ENCODE assay signal across 20 mouse cellular contexts in the genomic region with DNA sequence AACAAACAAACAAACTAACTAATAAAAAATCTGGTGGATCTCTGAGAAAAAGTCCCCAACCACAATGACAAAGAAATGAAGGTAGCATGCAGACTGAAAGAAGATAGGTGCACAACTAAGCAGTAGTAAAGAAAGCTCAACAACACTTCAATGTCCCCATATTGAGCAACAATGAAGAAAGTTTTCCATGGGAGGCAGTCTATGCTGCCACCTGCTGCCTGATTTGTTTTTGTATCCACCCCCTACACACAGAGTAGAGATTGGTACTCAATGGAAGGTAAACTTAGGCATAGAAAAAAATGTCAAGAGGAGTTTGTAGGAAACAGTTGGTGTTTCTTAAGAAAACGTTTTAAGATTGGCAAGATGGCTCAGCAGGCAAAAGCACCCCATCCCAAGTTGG. TPM values are rescaled to one million over a fixed set of nuclear protein-coding genes. Genes with fewer than 3 reads are reported as not detected.
DNase-seq lines count a peak whose midpoint lies in the region; ATAC-seq and TF ChIP-seq lines count a peak whose summit lies in the region.
"Had no signal": no experiment of that assay in that cellular context is flagged by ENCODE, and none has a peak within 500 bp of the region (broad histone marks: within the 10 kb centered on the region; RNA-seq: fewer than 3 reads in every experiment).

No protein-coding gene starts in this region.

- peak; percentile 44 for TF ChIP-seq CTCF in heart, adult 2 months (IDR thresholded peaks at IDR 0.05)
- TF ChIP-seq CTCF in liver, postnatal 0 days (IDR thresholded peaks at IDR 0.05; ENCODE audit: low read depth) = peak; percentile 29; the same call in 1 of the 2 replicates
- TF ChIP-seq CTCF in CH12.LX (conservative IDR thresholded peaks at IDR 0.05 in 1 of 2, IDR thresholded peaks at IDR 0.05 in 1 of 2; ENCODE audit: low read depth in 2 of 2, low read length in 2 of 2) = peak in 1 of 2 experiments; percentile 44; a peak in 2 of 4 replicates

- in situ Hi-C loops in CH12.LX (cut with MboI; ENCODE audit: low pct_ligation_motif_present, low pct_unique_long_range_greater_than_20kb, low sequenced_read_pairs) = no loop called here

- TF ChIP-seq POLR2A in heart, adult 2 months (IDR thresholded peaks at IDR 0.05; ENCODE audit: insufficient read depth, low read depth, low read length) = no peak
- no peak for TF ChIP-seq POLR2A in CH12.LX (IDR thresholded peaks at IDR 0.05; ENCODE audit: low read depth, low read length)

- no peaks in the 10 kb centered on the region for H3K79me2 ChIP-seq in heart, adult 2 months (replicated peaks; ENCODE audit: control insufficient read depth, insufficient read depth, low read length)
- H3K79me2 ChIP-seq in CH12.LX (replicated peaks; ENCODE audit: control insufficient read depth, extremely low read depth, insufficient read depth, poor library complexity, severe bottlenecking) = no peaks in the 10 kb centered on the region

- intact Hi-C loops in heart, adult 2 months (cut with DNase I) = no loop called here

- ATAC-seq in liver, postnatal 0 days = no peak
- ATAC-seq in liver, embryonic 11.5 days (replicated peaks; ENCODE audit: low FRiP score) = no peak
- ATAC-seq in megakaryocyte progenitor cell, adult 5-6 weeks (replicated peaks; ENCODE audit: poor library complexity) = peak; percentile 55
- ATAC-seq: forebrain, embryonic 13.5 days had no signal

- H3K27me3 ChIP-seq in heart, adult 2 months (ENCODE audit: control insufficient read depth, insufficient read depth, low read length) = no peaks in the 10 kb centered on the region
- H3K27me3 ChIP-seq in liver, postnatal 0 days (ENCODE audit: insufficient read depth, low read length) = no peaks in the 10 kb centered on the region
- H3K27me3 ChIP-seq in liver, embryonic 11.5 days (replicated peaks; ENCODE audit: control insufficient read depth, insufficient read depth, low read length) = no peaks in the 10 kb centered on the region
- H3K27me3 ChIP-seq in CH12.LX (replicated peaks) = no peaks in the 10 kb centered on the region
- H3K27me3 ChIP-seq: embryonic facial prominence, embryonic 13.5 days; forebrain, embryonic 13.5 days had no signal

- TF ChIP-seq EP300 in heart, adult 2 months (IDR thresholded peaks at IDR 0.05; ENCODE audit: insufficient read depth, low read depth, low read length) = no peak
- no peak for TF ChIP-seq EP300 in liver, postnatal 0 days (IDR thresholded peaks at IDR 0.05; ENCODE audit: low read depth)
- TF ChIP-seq EP300 in CH12.LX (IDR thresholded peaks at IDR 0.05; ENCODE audit: low read length) = no peak

- H3K27ac ChIP-seq in heart, adult 2 months = no peak overlapping the region
- H3K27ac ChIP-seq in liver, postnatal 0 days (ENCODE audit: low read depth) = no peak overlapping the region
- no peak overlapping the region for H3K27ac ChIP-seq in liver, embryonic 11.5 days (ENCODE audit: low read depth, low read length)
- H3K27ac ChIP-seq in CH12.LX (ENCODE audit: insufficient read depth, low read depth) = no peak overlapping the region
- H3K27ac ChIP-seq: embryonic facial prominence, embryonic 13.5 days; forebrain, embryonic 13.5 days; heart, embryonic 10.5 days; midbrain, embryonic 10.5 days had no signal

- no peaks in the 10 kb centered on the region for H3K4me1 ChIP-seq in heart, adult 2 months (ENCODE audit: control insufficient read depth, insufficient read depth, low read length)
- H3K4me1 ChIP-seq in liver, postnatal 0 days (ENCODE audit: insufficient read depth) = no peaks in the 10 kb centered on the region
- no peaks in the 10 kb centered on the region for H3K4me1 ChIP-seq in liver, embryonic 11.5 days (replicated peaks; ENCODE audit: control insufficient read depth, insufficient read depth, low read length)
- H3K4me1 ChIP-seq in CH12.LX (ENCODE audit: control insufficient read depth in 1 of 2, insufficient read depth in 2 of 2) = no peaks in the 10 kb centered on the region
- H3K4me1 ChIP-seq: embryonic facial prominence, embryonic 13.5 days; forebrain, embryonic 13.5 days; heart, embryonic 10.5 days; midbrain, embryonic 10.5 days had no signal

- peak; percentile 34 for TF ChIP-seq RAD21 in CH12.LX (IDR thresholded peaks at IDR 0.05; ENCODE audit: low read depth, low read length)

- no peaks in the 10 kb centered on the region for H3K36me3 ChIP-seq in heart, adult 2 months (ENCODE audit: control insufficient read depth, insufficient read depth, low read length)
- no peaks in the 10 kb centered on the region for H3K36me3 ChIP-seq in liver, postnatal 0 days (replicated peaks; ENCODE audit: insufficient read depth, low read length)
- no peaks in the 10 kb centered on the region for H3K36me3 ChIP-seq in liver, embryonic 11.5 days (ENCODE audit: control insufficient read depth, insufficient read depth, low read length)
- H3K36me3 ChIP-seq in CH12.LX (replicated peaks in 1 of 2; ENCODE audit: control insufficient read depth in 1 of 2, insufficient read depth in 1 of 2, low read length in 1 of 2) = no peaks in the 10 kb centered on the region
- H3K36me3 ChIP-seq: embryonic facial prominence, embryonic 13.5 days; heart, embryonic 10.5 days; midbrain, embryonic 10.5 days had no signal

- dilution Hi-C loops in CH12.LX (cut with MboI; ENCODE audit: extremely low pct_ligation_motif_present, extremely low pct_unique_long_range_greater_than_20kb, low sequenced_read_pairs) = no loop called here

- H3K9ac ChIP-seq in heart, adult 2 months (ENCODE audit: low read depth, low read length) = no peak overlapping the region
- H3K9ac ChIP-seq in liver, postnatal 0 days (replicated peaks) = no peak overlapping the region
- H3K9ac ChIP-seq in liver, embryonic 11.5 days (ENCODE audit: low read depth, low read length) = no peak overlapping the region
- no peak overlapping the region for H3K9ac ChIP-seq in CH12.LX (ENCODE audit: insufficient read depth, low read depth)
- H3K9ac ChIP-seq: embryonic facial prominence, embryonic 13.5 days; forebrain, embryonic 13.5 days had no signal

- no peaks in the 10 kb centered on the region for H3K9me3 ChIP-seq in liver, postnatal 0 days (ENCODE audit: low read length)
- no peaks in the 10 kb centered on the region for H3K9me3 ChIP-seq in liver, embryonic 11.5 days (ENCODE audit: control insufficient read depth, low read length)
- no peaks in the 10 kb centered on the region for H3K9me3 ChIP-seq in CH12.LX (replicated peaks; ENCODE audit: low read length)
- H3K9me3 ChIP-seq: embryonic facial prominence, embryonic 13.5 days; forebrain, embryonic 13.5 days; heart, embryonic 10.5 days; midbrain, embryonic 10.5 days had no signal

- WGBS in heart, adult 2 months = 13% methylated on average over 1 of the region's 1 CpGs
- WGBS in liver, postnatal 0 days (ENCODE audit: insufficient replicate concordance) = 28% methylated on average over 1 of the region's 1 CpGs
- 36% methylated on average over 1 of the region's 1 CpGs for WGBS in liver, embryonic 11.5 days

- no peak for DNase-seq in heart, adult 2 months
- DNase-seq in heart, adult 8-10 months (ENCODE audit: low spot score) = no peak
- DNase-seq in liver, postnatal 0 days = no peak
- no peak for DNase-seq in liver, embryonic 11.5 days (ENCODE audit: low spot score)
- DNase-seq in CH12.LX (ENCODE audit: extremely low read depth) = no peak
- DNase-seq in retina, embryonic 14.5 days (ENCODE audit: low spot score) = no peak
- DNase-seq: heart, postnatal 4 days; lung, postnatal 10 days; right cerebral cortex, postnatal 25 days had no signal

- no peak overlapping the region for H3K4me3 ChIP-seq in heart, adult 2 months
- H3K4me3 ChIP-seq in liver, postnatal 0 days (ENCODE audit: low read depth, low read length) = no peak overlapping the region
- H3K4me3 ChIP-seq in liver, embryonic 11.5 days (ENCODE audit: low read depth, low read length) = no peak overlapping the region
- H3K4me3 ChIP-seq in CH12.LX (replicated peaks in 1 of 3; ENCODE audit: low read depth in 2 of 3, low read length in 2 of 3, poor library complexity in 1 of 3) = no peak overlapping the region
- H3K4me3 ChIP-seq: embryonic facial prominence, embryonic 13.5 days; forebrain, embryonic 13.5 days; heart, embryonic 10.5 days; midbrain, embryonic 10.5 days; myocyte had no signal

- H3K4me2 ChIP-seq in liver, postnatal 0 days (ENCODE audit: low read depth, low read length) = no peak overlapping the region
- H3K4me2 ChIP-seq in liver, embryonic 11.5 days = no peak overlapping the region
- H3K4me2 ChIP-seq in CH12.LX (ENCODE audit: insufficient read depth, low read depth, poor library complexity, severe bottlenecking) = no peak overlapping the region
- H3K4me2 ChIP-seq: embryonic facial prominence, embryonic 13.5 days; forebrain, embryonic 13.5 days had no signal

TF ChIP-seq in CH12.LX, 34 proteins besides CTCF, POLR2A, EP300 and RAD21:
- TF ChIP-seq ZKSCAN1 (IDR thresholded peaks at IDR 0.05; ENCODE audit: borderline replicate concordance, low read depth, low read length) (no peak), SMC3 (IDR thresholded peaks at IDR 0.05; ENCODE audit: low read depth, low read length) (peak; percentile 21; the same call in 1 of the 2 replicates)

RNA-seq across cellular contexts. Expression of gene Vgll1, which starts 42.7 kb away (rescaled TPM):
- total RNA-seq in heart, adult 2 months (2021) = not detected
- polyA plus RNA-seq in heart, adult 2 months (2012; rRNA removed) = not detected in 2 replicates
- total RNA-seq in heart, adult 8-10 months (2022) = not detected
- polyA plus RNA-seq in liver, postnatal 0 days (2015; fragmentation: Nextera tagmentation; extraction: Ambion mirVana) = not detected in 2 replicates
- not detected in 2 replicates for polyA plus RNA-seq in liver, embryonic 11.5 days (2014; fragmentation: Nextera tagmentation; extraction: Ambion mirVana)
- total RNA-seq in CH12.LX (2012; rRNA removed) (0.17 TPM in 1 of 2 replicates, not detected in the other), CH12.LX (2014; rRNA removed) (0.53 and 0.97 TPM in 2 replicates)
- not detected in 2 replicates for polyA plus RNA-seq in CH12.LX (2012; ENCODE audit: insufficient read length, low read depth)
- total RNA-seq in megakaryocyte progenitor cell, adult 5-6 weeks (2015) = not detected in 2 replicates
- not detected in 2 replicates for total RNA-seq in megakaryocyte progenitor cell, adult 5-6 weeks (2017)
- total RNA-seq: common myeloid progenitor, adult 5-6 weeks; gastrocnemius, adult 18-20 months; heart, postnatal 4 days; left cerebral cortex, adult 8-10 months had no signal
- polyA plus RNA-seq: forebrain, embryonic 13.5 days; large intestine, adult 2 months; myocyte; thymus, postnatal 0 days had no signal
